In the genomic region with DNA sequence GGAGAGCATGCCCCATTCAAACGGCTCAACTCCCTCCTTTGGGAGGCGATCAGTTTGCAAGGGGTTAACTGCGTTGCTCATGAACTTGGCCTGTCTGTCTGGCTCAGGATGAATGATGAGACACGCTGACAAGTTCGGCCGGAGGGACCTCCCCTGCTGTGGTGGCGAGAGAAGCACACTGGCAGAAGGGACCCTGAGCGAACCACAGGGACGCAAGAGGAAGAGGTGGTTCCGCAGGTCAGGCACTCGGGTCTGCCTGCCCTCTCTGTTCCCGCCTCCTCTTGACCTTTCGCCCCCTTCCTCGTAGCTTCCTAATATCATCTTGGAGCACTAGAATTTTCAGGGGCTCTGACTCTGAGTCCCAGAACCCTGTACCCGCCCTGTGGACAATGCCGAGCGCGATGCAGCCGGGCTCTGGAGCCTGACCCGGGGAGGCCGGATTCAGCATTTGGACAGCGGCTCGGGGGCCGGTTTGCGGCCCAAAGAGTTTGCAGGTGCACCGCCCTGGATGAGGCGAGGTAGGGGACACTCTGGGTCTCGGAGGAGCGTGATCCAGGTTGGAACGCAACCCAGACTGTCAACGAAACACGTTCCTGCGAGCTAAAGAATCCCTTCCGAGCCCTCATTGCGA, we compare ENCODE assay signal across 9 mouse cellular contexts. TPM values are rescaled to one million over a fixed set of nuclear protein-coding genes. Genes with fewer than 3 reads are reported as not detected.
DNase-seq lines count a peak whose midpoint lies in the region; ATAC-seq lines count a peak whose summit lies in the region.
"Had no signal": no experiment of that assay in that cellular context is flagged by ENCODE, and none has a peak within 500 bp of the region (broad histone marks: within the 10 kb centered on the region; RNA-seq: fewer than 3 reads in every experiment).

No protein-coding gene starts in this region.

- ATAC-seq in embryonic facial prominence, embryonic 15.5 days (ENCODE audit: insufficient number of reproducible peaks, low FRiP score, low TSS enrichment, low read depth), result no peak
- ATAC-seq in midbrain, embryonic 15.5 days (replicated peaks), result 0 out of 2 replicates have a peak, but pooled peaks have one; percentile 0

- peaks cover 17% of the 10 kb centered on the region for H3K4me1 ChIP-seq in embryonic facial prominence, embryonic 15.5 days
- peaks cover 45% of the 10 kb centered on the region for H3K4me1 ChIP-seq in midbrain, embryonic 15.5 days

- no peaks in the 10 kb centered on the region for H3K9me3 ChIP-seq in embryonic facial prominence, embryonic 15.5 days (replicated peaks)
- H3K9me3 ChIP-seq in midbrain, embryonic 15.5 days, result no peaks in the 10 kb centered on the region

- H3K4me2 ChIP-seq in embryonic facial prominence, embryonic 15.5 days (replicated peaks), result no peak overlapping the region
- peak overlapping the region; percentile 73 for H3K4me2 ChIP-seq in midbrain, embryonic 15.5 days

- no peaks in the 10 kb centered on the region for H3K36me3 ChIP-seq in embryonic facial prominence, embryonic 15.5 days
- no peaks in the 10 kb centered on the region for H3K36me3 ChIP-seq in midbrain, embryonic 15.5 days (replicated peaks)

- peak; percentile 58 for DNase-seq in embryo, embryonic 10 days (ENCODE audit: low spot score)
- DNase-seq in embryo, embryonic 9.5 days (ENCODE audit: extremely low spot score), result no peak
- peak; percentile 31 for DNase-seq in thymus, postnatal 14 days
- DNase-seq in thymus, adult 18-20 months, result no peak
- peak; percentile 80 for DNase-seq in kidney, postnatal 10 days
- DNase-seq in yolk sac, embryonic 10.5 days (ENCODE audit: low spot score), result peak; percentile 33

- under 1% methylated on average over 35 of the region's 35 CpGs for WGBS in embryonic facial prominence, embryonic 15.5 days
- WGBS in midbrain, embryonic 15.5 days, result under 1% methylated on average over 35 of the region's 35 CpGs

- no peak overlapping the region for H3K27ac ChIP-seq in embryonic facial prominence, embryonic 15.5 days (replicated peaks)
- H3K27ac ChIP-seq in midbrain, embryonic 15.5 days, result peak overlapping the region; percentile 89

- peaks cover 100% of the 10 kb centered on the region for H3K27me3 ChIP-seq in embryonic facial prominence, embryonic 15.5 days
- H3K27me3 ChIP-seq in midbrain, embryonic 15.5 days (replicated peaks), result peaks cover 30% of the 10 kb centered on the region; the same call in 1 of the 2 replicates

- no peak overlapping the region for H3K9ac ChIP-seq in embryonic facial prominence, embryonic 15.5 days
- peak overlapping the region; percentile 88 for H3K9ac ChIP-seq in midbrain, embryonic 15.5 days

- 0 out of 2 replicates have a peak overlapping the region, but pooled peaks have one; percentile 30 for H3K4me3 ChIP-seq in embryonic facial prominence, embryonic 15.5 days (replicated peaks)
- H3K4me3 ChIP-seq in midbrain, embryonic 15.5 days, result peak overlapping the region; percentile 79
- H3K4me3 ChIP-seq: erythroblast, embryonic 14.5 days had no signal

RNA-seq across cellular contexts. Expression of a gene that starts 32.9 kb away (rescaled TPM):
- 32.7 and 42.6 TPM in 2 replicates for polyA plus RNA-seq in embryonic facial prominence, embryonic 15.5 days (2015; fragmentation: Nextera tagmentation; extraction: Ambion mirVana)
- polyA plus RNA-seq in midbrain, embryonic 15.5 days (2015; fragmentation: Nextera tagmentation; extraction: Ambion mirVana), result 22.7 and 27.0 TPM in 2 replicates

Comparison
In these comparisons a context has a peak if more than half of its experiments do, and no peak if none do; other contexts are left out.
1. DNase-seq: peak in embryo, embryonic 10 days (single experiment), thymus, postnatal 14 days (single experiment), kidney, postnatal 10 days (single experiment) and yolk sac, embryonic 10.5 days (single experiment); none in embryo, embryonic 9.5 days (single experiment) and thymus, adult 18-20 months (0 of 2).